Mouse (Mus musculus): ENCODE measurements around the gene Nme3.
"Not testable (repeated sequence)": the region's sequence is repeated elsewhere in the genome, so short reads cannot be mapped to it uniquely, and the experiment has no call there.

Gene Nme3

GRCm38 (mm10) chr17:24899153-24899552 is 2.9 kb downstream of the Nme3 start:
- DNase-seq (ENCODE audit: low read depth, low spot score), result no peak

DNA sequence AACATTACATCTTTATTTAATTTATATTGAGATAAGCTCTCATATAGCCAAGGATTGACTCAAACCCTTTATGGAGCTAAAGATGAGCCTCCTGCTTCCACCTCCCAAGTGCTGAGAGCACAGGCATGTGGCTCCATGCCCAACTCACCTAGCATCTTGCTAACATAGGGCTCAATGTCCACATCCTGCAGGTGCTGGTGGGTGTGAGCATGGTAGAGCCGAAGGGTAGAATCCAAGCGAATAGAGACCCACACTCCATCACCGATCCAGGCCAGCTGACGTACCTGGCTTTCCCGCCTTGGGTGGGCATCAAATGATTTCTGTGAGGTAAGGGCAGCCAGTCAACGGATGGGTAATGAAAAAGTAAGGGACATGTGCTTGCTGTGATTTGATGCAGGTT is 3.7 kb downstream of the Nme3 start:
- DNase-seq (ENCODE audit: low read depth, low spot score), result no peak

DNA sequence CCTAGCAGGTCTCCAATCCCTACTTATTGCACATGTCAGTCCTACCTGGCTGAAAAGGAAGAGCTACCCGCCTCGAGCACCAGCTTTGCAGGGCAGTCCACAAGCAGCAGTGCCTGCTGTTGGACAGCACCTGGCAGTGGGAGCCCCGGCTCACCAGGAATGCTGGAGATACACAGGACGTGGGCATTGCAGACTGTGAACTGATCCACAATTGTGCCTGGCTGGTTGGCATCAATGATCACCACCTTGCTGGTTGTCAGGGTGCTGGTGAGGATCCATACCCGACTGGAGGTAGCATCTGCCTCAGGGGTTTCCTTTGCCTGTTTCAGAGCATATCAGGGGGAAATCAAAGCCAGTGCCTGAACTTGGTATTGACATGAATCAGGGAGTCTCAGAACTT is 5.8 kb downstream of the Nme3 start:
- no peak for DNase-seq (ENCODE audit: low read depth, low spot score)

- peak; percentile 40 for DNase-seq (ENCODE audit: low read depth, low spot score)
Measured at GRCm38 (mm10) chr17:24902671-24903474, 6.6 kb downstream of the Nme3 start.

DNA sequence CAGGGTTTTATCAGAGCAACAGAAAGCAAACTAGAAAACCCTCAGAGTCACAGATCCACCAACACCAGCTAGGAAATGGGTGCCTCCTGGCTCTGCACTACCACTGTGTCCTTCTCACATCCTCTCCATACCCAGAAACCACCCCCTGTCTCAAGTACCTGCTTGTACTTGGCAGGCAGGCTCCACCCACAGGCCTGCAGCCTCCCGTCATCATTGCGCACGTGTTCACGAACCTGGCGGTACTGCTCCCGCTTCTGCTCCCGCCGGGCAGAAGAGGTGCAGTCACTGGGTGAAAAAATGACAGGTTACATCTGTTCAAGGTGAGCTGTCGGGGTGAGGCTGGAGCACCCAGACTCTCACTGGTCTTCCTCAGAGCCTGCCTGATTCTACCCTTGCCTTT is 7.5 kb downstream of the Nme3 start:
- no peak for DNase-seq (ENCODE audit: low read depth, low spot score)

DNA sequence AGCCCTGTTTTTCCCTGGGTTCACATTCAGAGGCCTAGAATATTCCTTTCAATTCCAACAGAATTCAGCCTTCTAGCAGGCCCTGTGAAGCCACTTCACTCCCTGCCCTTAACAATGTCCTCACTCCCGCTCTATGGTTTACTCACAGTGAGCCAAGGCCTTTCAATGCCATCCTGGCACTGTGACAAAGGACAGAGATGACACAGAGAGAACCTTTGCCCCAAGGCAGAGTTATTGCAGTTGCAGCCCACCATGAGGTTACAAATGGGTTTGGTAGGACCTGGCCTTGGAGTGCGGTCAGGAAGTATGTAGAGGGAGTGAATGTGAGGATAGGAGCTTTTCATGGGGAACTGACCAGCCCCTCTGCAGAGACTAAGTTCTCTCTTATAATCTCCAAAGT is 11.3 kb downstream of the Nme3 start:
- DNase-seq (ENCODE audit: low read depth, low spot score), result no peak

DNA sequence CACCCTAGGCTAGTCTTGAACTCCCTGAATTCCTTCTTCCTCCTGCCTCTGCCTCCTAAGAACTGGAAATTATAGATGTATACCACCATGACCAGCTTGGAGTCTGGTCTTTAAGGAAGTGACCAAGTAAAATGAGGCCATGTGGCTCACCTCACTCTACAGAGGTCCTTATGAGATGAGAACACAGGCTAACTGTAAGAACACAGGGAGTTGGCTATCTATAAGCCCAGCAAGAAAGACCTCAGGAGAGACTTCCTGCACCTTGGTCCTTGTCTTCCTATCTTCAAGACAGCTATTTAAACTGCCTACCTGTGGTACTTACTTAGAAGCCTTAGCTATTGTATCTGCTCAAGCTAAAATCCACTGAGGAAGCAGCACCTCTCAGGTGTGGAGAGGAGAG is 17.7 kb downstream of the Nme3 start:
- DNase-seq (ENCODE audit: low read depth, low spot score), result no peak

DNA sequence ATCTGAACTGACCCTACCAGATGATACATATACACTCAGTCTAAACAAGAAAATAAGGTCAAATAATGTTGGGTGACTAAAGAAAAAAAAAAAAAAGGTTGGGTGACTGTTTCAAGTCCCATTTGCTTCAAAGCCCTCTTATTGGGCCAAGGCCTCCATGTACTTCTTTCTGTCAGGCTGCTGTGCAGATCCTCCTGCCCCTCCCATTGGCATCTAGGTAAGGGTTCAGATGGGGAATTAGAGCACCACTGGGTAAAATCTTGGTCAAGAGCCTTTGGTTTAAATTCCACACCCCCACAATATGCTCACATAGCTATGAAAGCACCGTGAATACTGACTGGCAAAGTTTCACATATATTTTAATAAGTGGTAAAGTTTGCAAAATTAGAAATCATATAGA is 26.9 kb downstream of the Nme3 start:
- DNase-seq (ENCODE audit: low read depth, low spot score), result no peak

GRCm38 (mm10) chr17:24929506-24929905 is 33.2 kb downstream of the Nme3 start:
- no peak for DNase-seq (ENCODE audit: low read depth, low spot score)

GRCm38 (mm10) chr17:24932431-24932830 is 36.1 kb downstream of the Nme3 start:
- DNase-seq (ENCODE audit: low read depth, low spot score), result no peak

- no peak for DNase-seq (ENCODE audit: low read depth, low spot score)
Measured at GRCm38 (mm10) chr17:24933163-24933562, 36.9 kb downstream of the Nme3 start.

- DNase-seq (ENCODE audit: low read depth, low spot score), result no peak
Measured at GRCm38 (mm10) chr17:24934926-24935325, 38.6 kb downstream of the Nme3 start.

DNA sequence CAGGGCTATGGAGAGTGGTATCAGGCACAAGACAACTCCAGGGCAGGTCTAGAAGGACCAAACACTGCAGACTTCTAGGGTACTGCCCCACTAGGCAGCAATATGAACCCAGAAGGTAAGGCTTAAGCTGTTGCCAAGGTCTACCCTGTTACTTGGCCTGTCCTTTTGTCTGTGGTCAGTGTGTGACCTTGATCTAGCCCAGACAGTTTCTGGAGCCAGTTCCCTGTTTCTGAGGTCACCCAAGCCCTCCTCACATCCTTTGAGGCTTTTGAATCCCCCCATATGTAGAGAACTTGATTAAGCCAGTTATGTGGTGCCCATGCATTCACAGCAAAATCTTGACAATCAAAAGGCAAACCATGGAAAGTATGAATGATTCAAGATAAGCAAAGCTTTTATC is 39.4 kb downstream of the Nme3 start:
- no peak for DNase-seq (ENCODE audit: low read depth, low spot score)

DNA sequence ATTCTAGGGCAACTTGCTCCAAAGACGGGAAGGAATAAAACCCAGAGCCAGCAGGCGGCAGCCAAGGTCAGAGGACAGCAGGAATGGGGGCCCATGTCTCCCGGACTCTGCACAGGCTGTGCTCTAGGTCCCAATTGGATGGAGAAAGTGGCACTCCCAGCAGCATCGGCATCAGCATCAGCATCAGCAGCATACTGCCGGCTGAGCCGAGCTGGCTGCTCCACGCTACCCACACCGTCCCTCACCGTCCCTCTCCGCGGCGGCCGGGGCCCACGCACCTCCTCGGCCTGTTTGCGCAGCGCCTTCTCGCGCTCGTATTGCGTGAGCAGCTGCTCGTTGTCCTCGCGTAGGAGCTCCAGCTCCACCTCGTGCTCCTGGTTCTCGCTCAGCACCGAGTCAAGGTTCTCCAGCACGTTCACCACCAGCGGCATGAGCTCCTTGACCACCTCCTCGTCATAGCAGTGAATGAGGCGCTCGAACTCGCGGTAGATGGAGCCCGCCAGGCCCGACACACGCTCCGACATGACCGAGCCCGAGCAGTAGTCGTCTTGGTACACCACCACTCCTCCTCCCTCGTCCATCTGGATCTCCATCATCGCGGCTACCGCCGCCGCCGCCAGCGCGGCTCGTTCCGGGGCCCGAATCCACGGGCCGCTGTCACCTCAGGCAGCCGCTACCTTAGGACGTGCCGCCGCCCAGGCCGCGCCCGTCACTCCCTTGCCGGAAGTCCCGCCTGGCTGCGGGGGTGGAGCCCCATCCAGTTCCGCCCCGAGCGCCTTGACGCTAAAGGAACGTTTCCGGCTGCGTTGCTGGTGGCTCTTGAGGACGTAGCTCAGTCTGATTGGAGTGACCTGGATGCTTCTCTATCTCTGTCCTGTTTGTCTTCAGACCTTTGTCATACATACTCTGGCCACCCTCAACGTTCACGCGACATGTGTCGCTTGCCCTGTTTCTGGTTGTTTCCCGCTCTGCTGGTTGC is 40.2 kb downstream of the Nme3 start, which contains the start of gene Mapk8ip3:
TSS of gene Mapk8ip3 (minus strand) at position 719 of the 979 bp plus-strand sequence.
- DNase-seq (ENCODE audit: low read depth, low spot score), result peak; percentile 92

DNA sequence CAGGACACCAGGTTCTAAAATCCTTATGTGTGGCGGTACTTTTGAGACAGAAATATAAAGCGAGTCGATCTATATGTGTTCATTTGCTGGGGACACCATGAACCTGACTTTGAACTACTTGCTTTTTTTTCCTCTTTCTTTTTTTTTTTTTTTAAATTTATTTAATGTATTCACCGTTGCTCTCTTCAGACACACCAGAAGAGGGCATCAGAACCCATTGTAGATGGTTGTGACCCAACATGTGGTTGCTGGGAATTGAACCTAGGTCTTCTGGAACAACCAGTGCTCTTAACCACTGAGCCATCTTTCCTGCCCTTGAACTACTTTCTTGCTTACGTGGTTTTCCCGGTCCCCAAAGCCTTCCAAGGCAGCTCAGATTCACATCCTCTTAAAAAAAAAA is 41.0 kb downstream of the Nme3 start:
- DNase-seq (ENCODE audit: low read depth, low spot score), result no peak

GRCm38 (mm10) chr17:24942453-24942852 is 46.2 kb downstream of the Nme3 start:
- DNase-seq (ENCODE audit: low read depth, low spot score), result not testable (repeated sequence)

DNA sequence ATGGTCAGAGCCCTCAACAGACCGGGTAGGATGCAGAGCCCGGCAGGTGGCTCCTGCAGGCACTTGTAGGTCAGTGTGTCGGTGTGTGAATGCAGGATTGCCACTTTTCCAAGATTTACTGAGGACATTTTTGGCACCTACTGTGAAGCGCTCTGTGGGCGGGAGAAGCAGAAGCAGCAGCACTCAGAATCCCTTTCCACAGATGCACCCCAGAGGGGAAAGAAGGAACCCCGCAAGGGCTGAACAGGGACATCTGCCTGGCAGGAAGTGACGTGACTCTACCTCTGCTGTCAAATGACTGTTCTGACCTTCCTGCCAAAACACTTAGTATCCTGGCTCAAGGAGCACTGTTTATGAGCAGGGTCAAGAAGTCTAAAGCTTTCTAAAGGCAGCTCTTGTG is 46.7 kb downstream of the Nme3 start:
- DNase-seq (ENCODE audit: low read depth, low spot score), result no peak

DNA sequence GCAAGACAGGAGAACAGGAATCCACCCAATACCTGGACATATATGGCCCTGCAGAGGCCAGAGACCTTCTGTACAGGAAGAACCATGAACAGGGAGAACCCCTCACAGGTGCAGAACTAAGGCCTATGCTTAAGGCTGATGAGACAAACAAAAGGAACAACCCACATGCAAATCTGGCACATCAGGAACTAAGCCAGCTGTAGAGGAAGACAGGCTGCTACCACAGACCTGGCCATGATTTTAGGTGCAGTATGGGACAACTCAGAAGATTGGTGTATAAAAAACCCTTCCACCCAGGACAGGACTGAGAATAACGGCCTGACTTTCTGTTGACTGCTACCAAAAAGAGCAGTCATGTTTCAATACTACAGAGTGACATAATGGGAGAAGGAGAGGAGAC is 47.3 kb downstream of the Nme3 start:
- DNase-seq (ENCODE audit: low read depth, low spot score), result not testable (repeated sequence)
